Mouse (Mus musculus) frontal cortex, postnatal 14 days (tissue): ENCODE results near the gene Nrxn1.

Experiments
- DNase-seq, 2 experiments: peaks; one replicate each; pipeline ENCODE4 v3.0.0; 2022; ENCODE audit warnings: low spot score in 2 of 2

The Nrxn1 gene

GRCm38 (mm10) chr17:90962904-90963531 lies 129.9 kb downstream of the Nrxn1 start:
- no peak for DNase-seq

DNA sequence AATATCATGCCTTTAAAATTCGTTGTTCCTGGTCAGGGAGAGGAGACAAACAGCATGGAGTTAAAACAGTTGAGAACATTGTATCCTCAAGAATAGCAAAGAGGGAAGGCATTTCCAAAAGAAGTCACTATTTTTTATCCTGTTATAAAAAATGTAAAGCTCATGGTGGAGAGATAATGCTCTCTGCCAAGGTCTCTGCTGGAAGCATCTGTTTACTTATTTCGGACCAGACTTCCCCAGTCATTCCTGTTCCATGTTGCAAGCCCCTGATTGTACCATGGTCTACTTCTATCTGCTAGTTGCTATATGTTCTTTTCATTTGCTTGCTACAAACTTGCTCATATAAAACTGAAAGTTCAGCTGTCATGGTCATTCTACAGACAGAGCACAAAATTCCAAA lies 137.7 kb downstream of the Nrxn1 start:
- no peak for DNase-seq

DNA sequence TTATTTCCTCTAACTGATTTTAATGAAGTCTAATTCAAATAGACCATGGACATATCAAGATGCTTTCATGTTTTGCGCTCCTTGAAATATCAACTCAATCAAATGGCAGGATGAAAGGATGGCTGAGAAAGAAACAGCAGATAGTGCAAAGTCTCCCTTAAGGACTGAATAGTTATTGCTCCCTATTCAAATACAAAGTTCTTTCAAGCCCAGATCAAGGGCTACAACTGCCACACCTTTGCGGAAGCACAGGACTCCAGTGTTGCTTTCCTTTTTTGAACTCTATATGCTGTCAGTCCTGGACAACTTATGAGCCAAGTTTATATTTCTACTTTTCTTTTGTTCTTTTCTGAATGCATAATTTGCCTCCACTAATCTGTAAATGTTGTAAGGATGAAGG lies 157.9 kb downstream of the Nrxn1 start:
- no peak for DNase-seq

GRCm38 (mm10) chr17:90913320-90913719 lies 179.6 kb downstream of the Nrxn1 start:
- no peak for DNase-seq

GRCm38 (mm10) chr17:90912746-90913145 lies 180.1 kb downstream of the Nrxn1 start:
- no peak for DNase-seq

GRCm38 (mm10) chr17:90912341-90912740 lies 180.5 kb downstream of the Nrxn1 start:
- no peak for DNase-seq

- DNase-seq: no peak
Observed at GRCm38 (mm10) chr17:90906118-90907093, 186.5 kb downstream of the Nrxn1 start.

- no peak for DNase-seq
Observed at GRCm38 (mm10) chr17:90905143-90905542, 187.7 kb downstream of the Nrxn1 start.

DNA sequence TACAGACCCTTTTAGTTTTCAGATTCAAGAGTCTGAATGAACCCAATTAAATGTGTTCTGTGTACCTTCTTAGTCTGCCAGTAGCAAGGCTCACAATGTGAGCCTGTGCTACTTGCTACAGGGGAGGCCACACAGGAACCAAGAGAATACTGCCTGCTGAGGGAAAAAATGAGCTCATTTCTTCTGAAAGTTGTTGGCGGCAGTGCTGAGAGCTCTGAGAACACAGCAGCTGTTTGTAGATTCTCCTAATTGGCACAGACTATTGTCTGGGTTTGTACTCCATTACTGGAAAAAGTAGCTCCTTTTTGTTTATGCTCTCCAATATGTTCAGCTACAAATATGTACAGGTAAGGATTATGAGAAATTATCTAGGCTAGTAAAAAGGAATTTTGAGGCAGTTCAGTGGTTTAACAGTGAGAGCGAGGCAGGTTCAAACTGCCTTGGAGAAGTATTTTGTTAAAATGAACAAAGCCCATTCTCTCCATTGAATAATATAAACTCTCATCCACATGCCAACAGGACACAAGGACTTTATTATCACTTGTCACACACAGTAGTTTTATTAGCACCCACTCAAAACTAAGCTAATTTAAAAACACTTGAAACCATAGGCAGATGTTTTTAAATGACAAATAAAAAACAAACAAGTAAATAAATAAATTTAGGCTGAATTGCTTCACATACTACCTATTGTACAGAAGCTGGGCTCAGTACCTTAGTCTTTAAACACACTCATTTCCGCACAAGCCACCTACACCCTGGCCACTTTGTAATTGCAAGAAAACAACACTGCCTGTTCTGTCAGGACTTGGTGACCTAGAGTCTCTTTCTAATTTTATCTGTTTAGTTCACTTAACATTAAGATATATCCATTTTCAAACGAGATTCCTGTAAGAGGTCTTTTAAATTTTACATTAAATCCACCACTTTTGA lies 200.3 kb downstream of the Nrxn1 start:
- DNase-seq: peak; percentile 28 to 30

DNA sequence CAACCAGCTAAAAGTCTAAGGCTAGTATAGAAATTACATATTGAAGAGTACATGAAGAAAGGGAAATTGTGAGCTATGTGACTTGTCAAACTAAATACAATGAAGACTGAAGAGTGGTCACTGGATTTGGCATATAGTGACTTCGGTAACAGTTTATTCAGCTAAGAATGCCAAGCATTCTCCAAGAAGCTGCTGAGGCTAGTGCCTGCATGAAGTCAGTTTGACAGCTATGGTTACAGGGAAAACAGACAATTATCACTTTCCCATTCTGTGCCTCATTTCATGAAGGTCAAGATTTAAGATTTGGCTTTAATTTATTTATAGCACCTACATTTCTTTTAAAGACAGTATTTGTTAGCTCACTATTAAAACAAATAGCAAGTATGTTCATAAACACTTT lies 201.2 kb downstream of the Nrxn1 start:
- no peak for DNase-seq

DNA sequence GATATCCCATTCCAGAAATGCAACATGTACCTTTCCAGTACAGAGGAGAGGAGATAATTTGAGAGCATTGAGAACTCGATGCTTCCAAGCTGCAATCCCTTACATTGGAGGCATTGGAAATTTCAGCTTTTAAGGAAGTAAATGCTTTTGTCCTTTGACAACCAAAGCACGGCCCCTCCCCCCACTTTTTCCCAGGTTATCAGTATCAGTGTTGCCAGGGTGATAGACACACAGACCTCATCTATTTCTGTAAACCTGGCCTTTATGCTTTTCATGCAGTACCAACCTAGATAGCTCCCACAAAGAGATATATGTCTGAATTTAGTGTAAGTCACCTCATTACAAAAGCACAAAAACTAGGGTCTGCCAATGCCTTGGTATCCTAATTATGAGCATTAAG lies 235.6 kb downstream of the Nrxn1 start:
- DNase-seq: no peak

GRCm38 (mm10) chr17:90843876-90844275 lies 249.0 kb downstream of the Nrxn1 start:
- DNase-seq: no peak

DNA sequence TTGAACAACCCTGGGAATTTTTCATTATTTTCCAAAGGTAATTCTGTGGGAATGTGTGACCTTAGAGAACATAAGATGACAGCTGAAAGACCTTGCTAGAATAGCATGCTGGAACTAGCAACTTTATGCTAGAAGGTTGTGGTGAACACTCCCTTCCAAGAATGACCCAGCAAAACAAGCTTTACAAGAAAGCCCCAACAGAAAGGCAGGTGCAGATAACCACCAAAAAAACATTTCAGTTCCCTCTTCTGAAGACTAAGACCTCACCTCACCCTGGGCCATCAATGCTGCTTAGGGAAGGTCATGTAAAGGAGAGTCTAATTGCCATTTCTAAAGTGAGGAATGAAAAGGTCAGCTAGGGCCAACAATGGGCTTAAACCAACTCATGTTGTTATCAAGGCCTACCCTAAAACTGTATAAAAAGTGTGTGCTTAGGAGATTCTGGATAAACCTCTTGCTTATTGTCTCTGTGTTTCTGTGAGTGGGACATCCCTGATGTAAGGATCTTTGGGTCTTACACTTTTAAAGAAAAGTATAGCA lies 249.7 kb downstream of the Nrxn1 start:
- DNase-seq: no peak

GRCm38 (mm10) chr17:90837022-90837414 lies 255.9 kb downstream of the Nrxn1 start:
- DNase-seq: no peak

- no peak for DNase-seq
Observed at GRCm38 (mm10) chr17:90836154-90837021, 256.5 kb downstream of the Nrxn1 start.

- no peak for DNase-seq
Observed at GRCm38 (mm10) chr17:90818340-90818739, 274.5 kb downstream of the Nrxn1 start.

GRCm38 (mm10) chr17:90817898-90818297 lies 275.0 kb downstream of the Nrxn1 start:
- no peak for DNase-seq

- no peak for DNase-seq
Observed at GRCm38 (mm10) chr17:90815306-90815705, 277.6 kb downstream of the Nrxn1 start.

GRCm38 (mm10) chr17:90813760-90814159 lies 279.1 kb downstream of the Nrxn1 start:
- no peak for DNase-seq

DNA sequence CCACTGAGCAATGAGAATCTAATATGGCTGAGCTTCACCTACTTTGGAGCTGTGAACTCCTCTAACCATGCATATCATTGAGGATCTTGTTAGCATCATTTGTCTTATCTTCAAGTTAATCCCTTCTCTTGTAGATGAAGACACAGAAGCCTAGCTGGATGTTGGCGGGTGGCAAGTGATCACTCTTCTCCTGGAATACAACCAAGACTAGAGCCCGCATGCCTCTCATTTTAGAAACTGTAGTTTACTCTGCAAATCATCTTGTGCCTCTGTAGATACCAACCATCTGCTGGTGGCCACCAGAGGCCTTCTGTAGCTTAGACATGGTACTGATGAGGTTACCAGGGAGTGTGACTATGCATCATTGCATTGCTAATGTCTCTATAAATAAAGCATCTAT lies 280.4 kb downstream of the Nrxn1 start:
- DNase-seq: no peak
